Mouse (Mus musculus) CD8-positive naive resting alpha-beta T cell, adult 2 months (primary cell): ENCODE measurements around the gene Lhx3.

ENCODE experiments used
- DNase-seq, 2 experiments: peaks; one replicate each; pipeline ENCODE4 v3.0.0; 2022; ENCODE audit warnings: low read depth in 2 of 2, low spot score in 2 of 2

Gene Lhx3

DNA sequence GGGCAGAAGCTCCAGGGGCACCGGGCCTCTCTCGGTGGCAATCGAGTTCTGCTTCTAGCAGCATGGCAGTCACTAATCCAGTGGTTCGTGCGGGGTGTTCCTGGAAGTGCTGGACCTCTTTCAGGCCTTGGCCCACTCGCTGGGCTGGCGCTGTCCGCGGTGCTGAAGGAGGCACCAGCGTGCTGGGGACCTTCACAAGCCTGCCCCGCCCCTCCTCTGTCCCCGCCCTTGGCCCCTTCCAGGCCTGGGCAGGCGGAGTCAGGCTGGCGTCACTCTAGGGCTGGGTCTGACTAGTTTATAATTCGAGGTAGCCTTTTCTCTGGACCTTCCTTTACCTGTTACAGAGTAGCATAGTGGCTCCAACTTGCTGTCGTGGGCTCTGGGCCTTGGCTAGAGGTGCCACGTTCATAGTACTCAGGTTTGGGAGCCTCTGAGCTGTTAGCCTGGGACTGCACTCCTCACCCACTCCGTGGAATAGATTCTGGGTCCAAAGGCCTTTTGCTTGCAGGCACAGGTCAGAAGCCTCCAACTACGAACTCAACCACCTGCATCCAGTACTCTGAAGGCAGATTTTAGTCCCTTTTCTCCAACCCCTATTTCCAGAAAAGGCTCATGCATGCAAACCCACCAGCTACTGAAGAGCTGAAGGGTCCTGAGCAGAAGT is at the start of gene Lhx3:
Gene Lhx3 (minus strand): TSS at position 164 of the 664 bp plus-strand sequence.
- no peak for DNase-seq

DNA sequence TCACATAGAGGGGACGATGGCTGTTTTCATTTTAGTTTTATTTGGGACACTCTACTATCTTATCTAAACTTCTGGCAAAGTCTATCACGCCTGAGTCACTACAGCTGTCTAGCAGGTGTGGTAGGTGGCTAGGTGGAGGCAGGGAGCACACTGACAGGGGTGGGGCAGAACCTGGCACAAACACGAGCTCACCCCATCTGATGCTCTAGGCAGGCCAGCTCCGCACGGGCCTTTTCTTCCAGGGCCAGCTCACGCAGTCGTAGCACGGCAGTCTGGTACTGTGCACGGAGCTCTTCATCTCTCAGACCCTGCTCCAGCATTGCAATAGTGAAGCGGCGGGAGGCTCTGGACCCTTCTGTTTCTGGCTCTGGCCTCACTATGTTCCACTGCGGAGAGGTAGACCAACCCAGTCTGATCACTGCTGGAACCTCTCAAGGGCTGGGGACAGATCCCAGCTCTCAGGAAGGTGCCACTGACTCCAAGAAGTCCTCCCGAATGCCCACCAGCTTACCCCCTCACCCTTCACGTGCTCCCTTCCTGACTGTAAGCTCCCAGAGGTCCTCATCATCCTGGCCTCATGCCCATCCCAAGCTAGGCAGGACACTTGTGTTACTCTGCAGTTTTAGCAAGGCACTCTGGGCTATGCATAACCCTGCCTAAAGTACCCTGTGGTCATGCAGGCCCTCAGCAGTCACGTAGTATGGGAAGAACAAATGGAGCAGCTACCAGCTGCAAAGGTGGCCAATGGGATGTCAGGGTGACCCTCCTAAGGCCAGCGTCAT is 49.4 kb upstream of the Lhx3 start:
- no peak for DNase-seq

DNA sequence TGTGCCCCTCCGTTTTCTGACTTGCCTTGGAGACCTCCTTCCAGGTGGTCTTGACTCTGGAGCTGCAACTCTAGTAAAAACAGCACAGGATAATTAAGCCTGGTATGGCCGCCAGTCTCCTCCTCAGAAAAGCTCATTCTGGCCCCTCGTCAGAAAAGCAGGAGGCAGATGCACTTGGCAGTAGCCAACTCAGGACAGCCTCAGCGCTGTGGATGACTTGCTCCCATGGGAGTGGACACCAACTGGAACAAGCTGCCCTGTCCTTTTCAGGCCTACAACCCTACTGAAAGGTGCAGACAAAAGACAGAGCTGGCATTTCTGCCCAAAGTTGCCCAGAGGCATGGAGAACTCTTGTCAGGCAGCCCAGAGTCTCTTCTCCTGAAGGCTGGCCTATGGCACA is 46.7 kb upstream of the Lhx3 start:
- DNase-seq, result no peak

DNA sequence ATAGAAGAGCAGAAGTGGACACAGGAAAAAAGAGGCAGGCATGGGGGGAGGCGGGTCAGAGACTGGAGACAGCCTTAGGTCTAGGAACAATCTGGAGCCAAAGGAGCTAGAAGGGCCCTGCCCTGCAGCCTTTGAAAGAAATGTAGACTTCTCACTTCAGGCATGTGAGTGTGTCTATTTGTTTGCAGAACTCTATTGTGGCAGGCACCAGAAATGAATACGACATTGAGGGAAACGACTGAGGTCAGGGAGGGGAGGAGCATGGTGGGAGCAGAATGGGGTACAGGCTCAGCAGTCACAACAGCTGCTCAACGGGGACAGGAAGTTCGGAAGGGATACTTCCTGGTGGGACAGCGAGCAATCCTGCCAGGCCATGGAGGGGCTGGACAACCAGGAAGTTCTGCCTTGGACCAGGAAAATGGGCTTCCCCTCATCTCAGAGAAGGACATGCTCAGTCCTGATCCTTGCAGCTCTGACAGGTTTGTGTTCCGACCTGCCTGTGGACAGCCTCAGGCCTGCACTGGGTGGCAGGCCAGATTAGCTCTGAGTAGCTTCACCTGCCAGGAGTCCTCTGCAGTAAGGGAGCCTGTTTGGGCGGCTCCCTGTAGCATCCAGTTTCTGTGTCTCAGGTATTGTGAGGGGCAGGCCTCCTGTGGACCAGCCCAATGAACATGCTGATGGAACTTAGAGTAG is 44.6 kb upstream of the Lhx3 start:
- DNase-seq, result no peak

DNA sequence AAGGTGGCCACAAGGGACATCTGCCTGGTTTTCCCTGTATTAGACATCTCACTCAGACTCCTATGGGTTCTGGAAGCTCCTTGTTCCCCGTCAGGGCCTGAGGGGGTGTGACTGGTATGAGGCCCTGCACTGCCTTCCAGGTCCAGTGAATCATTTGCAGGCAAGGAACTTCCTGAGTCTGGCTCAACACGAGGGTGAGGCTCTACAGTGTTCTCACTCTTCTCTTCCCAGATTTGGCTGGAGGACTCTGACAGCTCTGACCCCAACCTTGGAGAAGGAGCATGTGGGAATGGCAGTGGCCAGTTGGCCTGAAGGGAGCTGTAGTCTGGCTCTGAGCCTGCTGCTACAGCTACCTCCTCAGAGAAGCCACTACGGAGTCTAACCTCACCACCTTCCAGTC is 39.4 kb upstream of the Lhx3 start:
- no peak for DNase-seq

DNA sequence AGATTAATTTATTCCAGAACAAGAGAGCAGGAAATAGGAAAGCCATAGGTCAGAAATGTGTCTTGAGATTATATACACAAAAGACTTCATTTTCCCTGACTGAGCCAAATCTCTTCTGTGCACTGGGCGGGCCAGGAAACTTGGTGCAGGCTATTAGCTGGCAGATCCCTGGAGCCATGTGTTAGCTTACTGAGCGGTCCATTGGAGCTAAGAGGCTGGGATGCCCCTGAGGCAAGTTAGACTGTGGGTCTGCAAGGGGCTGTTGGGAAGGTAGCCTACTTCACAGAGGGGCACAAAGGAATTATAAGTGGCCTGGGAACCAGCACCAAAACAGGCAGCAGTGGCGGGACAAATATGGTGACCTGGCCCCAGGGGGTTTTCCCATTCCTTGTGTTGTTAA is 32.8 kb upstream of the Lhx3 start:
- DNase-seq, result no peak

DNA sequence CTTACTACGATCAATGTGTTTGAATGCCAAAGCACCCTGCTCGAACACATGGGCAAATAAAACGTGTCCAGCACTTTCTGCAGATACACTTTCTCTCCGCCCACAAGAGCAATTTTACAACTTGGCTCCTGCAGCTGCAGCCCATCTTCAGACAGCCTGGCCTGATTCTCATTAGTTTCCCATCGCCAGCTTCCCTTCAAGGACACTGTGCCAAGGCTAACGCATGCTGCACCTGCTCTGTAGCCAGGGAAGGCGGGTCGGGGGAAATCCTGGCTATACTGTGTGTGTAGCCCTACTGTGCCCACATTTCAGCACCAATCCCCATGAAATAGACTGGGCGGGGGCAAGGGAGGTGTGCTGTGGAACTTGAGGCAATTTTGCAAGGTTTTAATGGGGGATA is 32.2 kb upstream of the Lhx3 start:
- no peak for DNase-seq

DNA sequence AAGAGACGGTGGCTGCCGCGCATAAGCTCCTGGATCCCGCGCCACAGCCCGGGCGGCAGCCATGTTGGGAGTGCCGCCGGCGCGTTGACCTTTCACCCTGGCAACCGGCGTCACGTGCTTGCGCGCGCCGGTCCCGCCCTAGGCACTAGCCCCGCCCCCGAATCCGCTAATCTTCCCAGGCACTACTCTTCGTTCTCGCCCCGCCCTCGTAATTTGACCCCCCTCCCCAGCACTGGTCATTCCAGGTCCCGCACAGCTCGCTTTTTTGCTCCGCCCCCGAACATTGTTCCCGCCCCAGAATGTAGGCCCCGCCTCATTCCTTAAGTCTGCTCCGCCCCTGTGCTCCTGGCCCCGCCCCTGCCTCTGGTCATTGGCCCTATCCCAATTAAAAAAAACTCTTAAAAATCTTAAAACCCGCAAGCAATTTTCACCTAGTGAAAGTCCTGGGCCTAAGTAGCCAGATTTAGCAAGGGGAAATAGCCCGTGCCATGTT is 29.2 kb upstream of the Lhx3 start, which contains the start of gene Qsox2:
Gene Qsox2 (minus strand): TSS at position 236 of the 493 bp plus-strand sequence.
- DNase-seq, result peak; percentile 62 to 82

DNA sequence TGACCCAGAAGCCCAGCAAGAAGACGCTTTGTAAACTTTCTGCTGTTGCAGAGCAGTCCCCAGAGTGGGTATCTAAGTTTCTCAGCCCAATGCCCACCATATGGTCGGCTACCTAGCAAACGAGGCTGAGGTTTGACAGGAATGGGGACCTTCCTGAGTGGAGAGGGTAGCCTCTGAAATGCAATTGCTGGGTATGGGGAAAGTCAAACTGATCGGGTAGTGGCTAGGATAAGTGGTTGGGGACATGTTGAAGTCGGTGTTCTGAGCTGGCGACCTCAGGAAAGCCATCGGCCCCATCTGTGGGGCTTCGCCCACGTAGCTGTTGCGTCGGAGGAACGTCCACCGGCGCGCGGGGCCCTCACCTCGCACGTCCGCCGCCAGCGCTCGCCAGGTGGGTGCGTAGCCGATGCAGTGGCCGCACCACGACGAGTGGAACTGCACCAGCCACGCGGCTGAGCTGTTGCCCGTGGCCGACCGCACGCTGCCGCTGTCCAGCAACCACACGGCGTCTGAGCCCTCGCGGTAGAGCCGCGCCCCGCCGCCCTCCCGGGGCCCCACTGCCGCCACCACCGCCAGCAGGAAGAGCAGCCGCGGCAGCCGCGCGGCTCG is 28.7 kb upstream of the Lhx3 start:
- no peak for DNase-seq

DNA sequence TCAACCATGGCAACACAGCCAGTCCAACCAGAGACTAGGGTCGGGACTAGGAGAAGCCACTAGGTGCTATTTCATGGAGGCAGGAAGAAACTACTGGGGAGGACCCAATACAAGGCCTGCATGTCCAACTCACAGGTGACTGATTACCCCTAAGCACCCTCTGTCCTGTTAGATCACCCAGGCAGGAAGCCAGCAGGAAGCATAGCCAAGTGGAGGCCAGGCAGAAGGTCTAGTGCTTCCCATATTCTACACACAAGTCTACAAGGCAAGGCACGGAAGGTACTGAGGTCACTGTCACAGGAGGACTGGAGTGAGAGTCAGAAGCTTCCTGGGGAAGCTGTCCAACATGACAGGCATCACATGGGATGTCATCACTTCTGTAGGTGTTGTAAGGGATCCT is 26.7 kb upstream of the Lhx3 start:
- no peak for DNase-seq

DNA sequence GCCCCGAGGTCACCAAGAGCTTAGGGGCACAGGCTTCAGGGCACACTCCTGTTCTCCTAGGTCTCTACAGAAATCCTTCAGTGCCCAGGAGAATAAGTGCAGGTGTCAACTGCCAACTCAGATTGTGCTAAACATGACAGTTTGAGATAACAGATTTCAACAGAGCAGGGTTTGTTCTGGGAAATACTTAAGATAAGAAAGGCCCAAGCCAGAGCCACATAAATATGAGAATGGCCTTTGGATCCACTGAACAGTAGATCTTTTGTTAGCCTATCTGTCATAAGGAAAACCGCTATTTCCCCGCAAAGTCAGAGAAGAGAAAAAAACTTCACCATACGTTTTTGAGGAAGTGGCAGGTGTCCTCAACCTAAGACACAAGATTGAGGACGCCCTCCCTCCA is 26.2 kb upstream of the Lhx3 start:
- DNase-seq, result no peak

DNA sequence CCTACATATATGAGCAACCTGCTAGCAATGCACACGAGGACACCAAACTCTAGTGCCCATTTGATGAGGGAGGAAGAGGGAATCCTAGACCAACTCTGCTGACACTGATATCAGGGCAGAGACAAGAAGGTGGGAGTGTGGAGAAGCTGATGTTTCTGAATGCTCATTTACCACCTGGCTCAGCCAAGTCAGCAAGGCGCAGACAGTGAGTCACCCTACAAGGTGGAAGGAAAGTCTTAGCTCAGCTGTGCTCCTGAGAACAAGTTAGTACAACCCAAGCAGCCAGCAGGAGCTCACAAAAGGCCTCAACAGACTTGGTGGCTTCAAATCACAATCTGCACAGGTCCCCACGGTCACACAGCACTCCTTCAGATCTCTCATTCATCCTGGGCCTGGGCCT is 23.3 kb upstream of the Lhx3 start:
- DNase-seq, result no peak

DNA sequence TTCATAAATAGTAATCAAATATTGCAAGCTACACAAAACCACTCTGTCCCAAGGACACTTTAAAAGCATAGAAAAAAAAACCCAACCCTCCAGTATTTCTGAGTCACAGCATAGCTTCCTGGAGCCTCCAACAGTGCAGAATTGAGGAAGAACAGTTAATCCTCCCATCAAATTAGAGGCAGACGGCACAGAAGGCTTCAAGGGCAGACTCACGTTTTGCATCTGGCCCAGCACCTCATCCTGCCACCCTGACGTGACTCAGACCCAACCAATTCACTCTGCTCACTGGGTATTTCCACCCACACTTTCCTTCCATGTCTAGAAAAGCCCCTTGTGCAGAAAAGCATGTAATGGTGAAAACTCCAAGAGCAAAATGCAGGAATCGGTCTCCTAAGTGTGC is 22.2 kb upstream of the Lhx3 start:
- DNase-seq, result no peak

DNA sequence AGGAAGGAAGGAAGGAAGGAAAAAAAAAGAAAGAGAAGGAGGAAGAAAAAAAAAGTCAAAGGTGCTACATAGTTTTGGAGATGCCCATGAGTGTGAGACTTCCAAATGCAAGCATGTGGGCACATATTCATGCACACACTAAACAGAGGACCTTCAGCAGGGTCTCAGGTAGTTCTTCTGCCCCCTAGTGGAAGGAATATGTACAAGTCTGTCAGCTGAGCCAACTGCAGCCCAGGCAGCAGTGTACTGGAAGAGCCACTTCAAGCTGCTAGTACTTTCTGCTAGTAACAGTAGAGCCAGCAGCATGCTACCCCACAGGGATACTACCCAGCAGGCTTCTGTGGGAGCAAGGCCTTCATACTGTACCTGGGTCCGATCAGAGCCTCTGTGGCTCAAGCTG is 19.7 kb upstream of the Lhx3 start:
- peak in 1 of 2 experiments; percentile 48 for DNase-seq

DNA sequence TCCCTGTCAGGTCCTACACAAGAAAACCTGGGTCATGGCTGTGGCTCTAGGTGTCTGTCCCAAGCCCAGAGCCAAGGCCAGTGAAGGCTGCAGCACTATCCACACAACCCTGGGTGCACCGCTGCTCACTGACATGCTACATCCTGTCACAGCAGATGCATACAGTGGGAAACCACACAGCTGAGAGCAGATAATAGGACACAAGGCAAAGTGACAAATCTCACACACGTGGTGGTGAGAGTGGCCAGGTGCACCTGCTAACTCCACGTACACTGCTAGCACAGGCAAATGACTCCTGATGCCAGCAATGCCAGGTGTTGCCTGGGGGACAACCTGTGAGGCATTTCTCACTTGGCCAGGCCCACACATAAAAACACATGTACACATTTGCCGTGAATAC is 17.2 kb upstream of the Lhx3 start:
- no peak for DNase-seq

DNA sequence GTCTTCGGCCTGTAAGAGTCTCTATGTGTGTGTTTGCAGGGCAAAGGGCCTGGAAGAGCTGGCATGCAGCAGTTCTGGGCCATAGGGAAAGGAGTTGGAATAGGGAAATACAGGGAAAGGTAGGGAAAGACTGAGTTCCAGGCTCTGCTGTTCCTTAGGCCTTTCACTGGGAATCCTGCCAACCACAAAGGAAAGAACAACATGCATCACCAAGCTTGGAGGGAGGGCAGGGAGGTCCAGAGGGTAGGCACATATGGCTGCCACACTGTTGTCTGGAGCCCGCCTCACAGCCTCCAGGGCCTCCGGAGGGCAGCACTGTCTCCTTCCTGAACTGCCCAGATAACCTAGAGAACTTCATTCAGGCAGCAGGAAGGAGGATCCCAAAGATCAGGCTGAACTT is 15.9 kb upstream of the Lhx3 start:
- no peak for DNase-seq

DNA sequence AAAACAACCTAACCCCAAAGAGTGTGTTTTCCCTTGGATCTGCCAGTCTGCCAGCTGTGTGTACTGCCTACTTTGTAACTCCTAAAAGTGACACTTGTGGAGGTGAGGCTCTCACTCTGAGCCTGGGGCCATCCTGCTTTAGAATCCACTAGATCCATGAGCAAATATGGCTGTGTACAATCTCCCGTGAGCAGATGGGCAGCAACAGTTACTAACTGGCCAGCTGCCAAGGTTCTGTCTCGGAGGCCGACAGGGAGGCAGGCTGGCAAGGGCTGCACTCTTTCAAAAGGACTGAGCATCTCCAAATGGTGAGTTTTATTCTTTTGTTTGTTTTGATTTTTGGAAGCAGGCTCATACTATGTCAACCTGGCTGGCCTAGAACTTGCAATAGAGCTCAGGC is 6.4 kb upstream of the Lhx3 start:
- no peak for DNase-seq

DNA sequence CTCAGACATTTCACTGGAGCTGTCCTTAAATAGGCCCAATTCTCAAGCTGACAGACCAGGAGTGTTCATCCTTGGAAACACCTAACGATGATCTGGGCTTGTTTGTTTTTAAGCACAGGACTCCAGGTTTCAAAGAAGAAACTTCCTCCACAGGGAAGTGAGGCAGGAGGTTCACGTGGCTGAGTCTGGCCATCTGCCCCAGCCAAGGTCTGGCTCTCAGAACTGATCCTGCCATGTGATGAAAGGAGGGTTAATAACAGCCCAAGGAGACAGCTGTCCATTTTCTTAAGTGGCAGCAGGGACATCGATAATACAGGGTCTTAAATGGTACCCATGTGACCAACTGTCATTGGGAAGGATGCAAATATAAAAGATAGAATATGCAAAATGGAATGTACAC is 1.5 kb upstream of the Lhx3 start:
- DNase-seq, result no peak

DNA sequence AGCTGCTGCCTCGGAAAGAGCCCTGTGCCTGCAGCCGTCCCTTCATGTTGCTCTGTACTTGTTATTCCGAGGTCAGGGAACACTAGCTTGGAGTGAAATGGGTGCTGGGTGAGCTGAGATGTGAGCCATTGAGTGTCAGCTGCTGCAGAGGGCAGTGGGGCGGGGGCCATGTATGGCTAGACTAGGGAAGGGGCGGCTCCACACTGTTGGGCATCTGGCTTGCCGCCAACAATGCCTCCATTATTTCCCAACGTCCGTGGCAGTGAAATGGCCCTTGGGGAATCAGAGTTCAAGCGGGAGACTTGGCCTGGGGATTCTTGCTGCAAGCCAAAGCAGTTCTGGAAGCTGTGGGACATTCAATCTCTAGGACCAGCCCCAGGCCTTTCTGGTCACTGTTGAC is 530 bp downstream of the Lhx3 start:
- DNase-seq, result no peak

DNA sequence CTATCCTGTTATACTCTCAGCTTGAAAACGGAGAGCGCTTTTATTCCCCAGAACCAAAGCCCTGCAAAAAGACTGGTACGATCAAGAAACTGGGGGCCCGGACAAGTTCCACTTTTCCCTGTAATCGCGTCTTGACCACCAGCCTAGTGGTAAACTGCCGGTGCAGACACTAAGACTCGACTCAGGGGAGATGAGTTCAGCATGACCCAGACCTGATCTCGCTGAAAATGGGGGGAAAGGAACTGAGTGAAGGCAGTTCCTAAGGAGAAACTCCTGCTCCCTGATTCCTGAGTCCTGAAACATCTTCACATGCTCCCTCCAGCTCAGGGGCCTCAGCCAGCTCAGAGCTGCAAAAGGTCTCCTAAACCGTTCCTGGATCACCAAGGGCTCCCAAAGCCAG is 2.3 kb downstream of the Lhx3 start:
- no peak for DNase-seq

DNA sequence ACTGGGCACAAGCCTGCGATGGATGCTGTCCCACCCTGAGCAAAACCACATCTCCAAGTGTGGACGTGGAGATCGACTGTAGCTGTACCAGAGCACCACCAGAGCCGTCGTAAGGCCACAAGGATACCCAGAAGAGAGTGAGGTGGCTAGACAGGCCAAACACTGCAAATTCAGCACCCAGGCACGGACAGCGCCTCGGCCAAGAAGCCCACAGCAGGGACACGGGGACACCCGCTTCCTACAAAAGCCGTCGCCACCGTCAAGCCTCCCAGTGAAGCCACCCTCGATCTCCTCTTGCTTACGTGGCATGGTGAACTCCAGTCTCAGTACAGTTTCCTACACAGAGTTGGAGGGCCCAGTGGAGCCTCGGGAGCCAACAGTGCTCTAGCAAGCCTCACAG is 3.0 kb downstream of the Lhx3 start:
- DNase-seq, result no peak
